Mouse (Mus musculus): ENCODE results near the gene Morc4.

GRCm38 (mm10) chrX:139813299-139814002 lies 58.0 kb downstream of the Morc4 start:
- TF ChIP-seq CTCF (conservative IDR thresholded peaks at IDR 0.05; ENCODE audit: insufficient read depth, insufficient read length, low read depth, low read length): no peak
- no peak for TF ChIP-seq POLR2A (IDR thresholded peaks at IDR 0.05; ENCODE audit: low read depth, low read length)
